ENCODE assay signal across 16 mouse cellular contexts in the genomic region with DNA sequence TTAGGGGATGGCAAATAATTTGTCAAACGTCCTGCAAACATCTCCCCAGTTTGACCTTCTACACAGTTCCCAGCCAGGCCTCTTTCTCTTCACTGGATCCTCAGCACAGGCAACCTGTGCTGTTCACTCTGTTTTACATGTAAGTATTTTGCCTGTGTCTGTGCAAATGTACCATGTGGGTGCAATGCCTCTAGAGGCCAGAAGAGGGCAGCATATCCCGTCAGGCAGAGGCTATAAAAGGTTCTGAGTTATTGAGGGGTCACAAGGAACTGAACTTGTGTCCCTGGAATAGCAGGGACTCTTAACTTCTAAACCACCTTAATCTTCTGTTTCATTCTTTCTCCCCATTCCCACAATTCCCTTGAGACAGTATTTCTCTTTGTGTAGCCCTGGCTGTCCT.
A peak's percentile ranks its signal among the peaks of the same experiment; 100 is the strongest.
DNase-seq lines count a peak whose midpoint lies in the region; ATAC-seq and TF ChIP-seq lines count a peak whose summit lies in the region.
"Had no signal": no experiment of that assay in that cellular context is flagged by ENCODE, and none has a peak within 500 bp of the region (broad histone marks: within the 10 kb centered on the region; RNA-seq: fewer than 3 reads in every experiment).

No protein-coding gene starts in this region.

- 43% methylated on average over 2 of the region's 2 CpGs for WGBS in heart, postnatal 0 days
- WGBS in lung, embryonic 14.5 days = 40% methylated on average over 2 of the region's 2 CpGs

- ATAC-seq in heart, postnatal 0 days (ENCODE audit: insufficient read depth, low read depth) = no peak
- ATAC-seq in lung, embryonic 14.5 days (ENCODE audit: insufficient read depth) = no peak
- ATAC-seq in granulocyte monocyte progenitor cell, adult 5-6 weeks (replicated peaks; ENCODE audit: poor library complexity, severe bottlenecking) = 0 out of 2 replicates have a peak, but pooled peaks have one; percentile 35
- ATAC-seq: forebrain, embryonic 14.5 days; hindbrain, embryonic 16.5 days; midbrain, embryonic 16.5 days had no signal

- H3K9ac ChIP-seq in heart, postnatal 0 days (replicated peaks; ENCODE audit: low read depth, low read length) = no peak overlapping the region
- H3K9ac ChIP-seq in lung, embryonic 14.5 days = no peak overlapping the region
- H3K9ac ChIP-seq: embryonic facial prominence, embryonic 13.5 days; limb, embryonic 15.5 days; neural tube, embryonic 13.5 days had no signal

- no peak for DNase-seq in heart, postnatal 0 days (ENCODE audit: low spot score)
- DNase-seq in heart, adult 9 months (ENCODE audit: low spot score in 2 of 2) = no peak
- DNase-seq in lung, embryonic 14.5 days = no peak
- DNase-seq in lung, adult 18-20 months = no peak
- peak; percentile 46 for DNase-seq in ES-CJ7 (ENCODE audit: low read depth, low spot score)
- DNase-seq in cerebellum, adult 11-12 months = no peak
- no peak for DNase-seq in kidney, adult 11 months
- DNase-seq: cerebellum, postnatal 14 days; thymus, postnatal 36 days had no signal

- TF ChIP-seq EP300 in heart, postnatal 0 days (IDR thresholded peaks at IDR 0.05; ENCODE audit: low read depth) = no peak

- peak; percentile 24; the same call in 1 of the 2 replicates for TF ChIP-seq CTCF in heart, postnatal 0 days (IDR thresholded peaks at IDR 0.05; ENCODE audit: low read depth)
- TF ChIP-seq CTCF in lung, embryonic 14.5 days (IDR thresholded peaks at IDR 0.05; ENCODE audit: low read depth) = peak; percentile 48

- H3K4me2 ChIP-seq in heart, postnatal 0 days (ENCODE audit: low read depth, low read length) = no peak overlapping the region
- H3K4me2 ChIP-seq in lung, embryonic 14.5 days = no peak overlapping the region
- H3K4me2 ChIP-seq: embryonic facial prominence, embryonic 13.5 days; limb, embryonic 15.5 days; neural tube, embryonic 13.5 days had no signal

- H3K4me3 ChIP-seq in heart, postnatal 0 days (ENCODE audit: low read depth, low read length) = no peak overlapping the region
- H3K4me3 ChIP-seq in lung, embryonic 14.5 days (ENCODE audit: low read depth, low read length) = no peak overlapping the region
- H3K4me3 ChIP-seq: embryonic facial prominence, embryonic 13.5 days; limb, embryonic 15.5 days; neural tube, embryonic 13.5 days had no signal

- H3K36me3 ChIP-seq in heart, postnatal 0 days (replicated peaks; ENCODE audit: control insufficient read depth, insufficient read depth, low read length) = no peaks in the 10 kb centered on the region
- H3K36me3 ChIP-seq in lung, embryonic 14.5 days (ENCODE audit: insufficient read depth) = no peaks in the 10 kb centered on the region
- H3K36me3 ChIP-seq: embryonic facial prominence, embryonic 13.5 days; limb, embryonic 15.5 days; neural tube, embryonic 13.5 days had no signal

- no peaks in the 10 kb centered on the region for H3K9me3 ChIP-seq in heart, postnatal 0 days (replicated peaks; ENCODE audit: control insufficient read depth, low read length)
- H3K9me3 ChIP-seq in lung, embryonic 14.5 days (ENCODE audit: low read depth, low read length) = no peaks in the 10 kb centered on the region
- H3K9me3 ChIP-seq: embryonic facial prominence, embryonic 13.5 days; limb, embryonic 15.5 days; neural tube, embryonic 13.5 days had no signal

- H3K4me1 ChIP-seq in heart, postnatal 0 days (ENCODE audit: control insufficient read depth, insufficient read depth) = no peaks in the 10 kb centered on the region
- H3K4me1 ChIP-seq in lung, embryonic 14.5 days (ENCODE audit: insufficient read depth) = no peaks in the 10 kb centered on the region
- H3K4me1 ChIP-seq: embryonic facial prominence, embryonic 13.5 days; limb, embryonic 15.5 days; neural tube, embryonic 13.5 days had no signal

- H3K27me3 ChIP-seq in heart, postnatal 0 days (ENCODE audit: control insufficient read depth, insufficient read depth, low read length) = no peaks in the 10 kb centered on the region
- H3K27me3 ChIP-seq in lung, embryonic 14.5 days (ENCODE audit: insufficient read depth, low read length) = no peaks in the 10 kb centered on the region
- H3K27me3 ChIP-seq: embryonic facial prominence, embryonic 13.5 days; limb, embryonic 15.5 days; neural tube, embryonic 13.5 days had no signal

- no peak overlapping the region for H3K27ac ChIP-seq in heart, postnatal 0 days (ENCODE audit: low read depth)
- no peak overlapping the region for H3K27ac ChIP-seq in lung, embryonic 14.5 days (ENCODE audit: low read depth)
- H3K27ac ChIP-seq: embryonic facial prominence, embryonic 13.5 days; limb, embryonic 15.5 days; neural tube, embryonic 13.5 days had no signal
